Mouse (Mus musculus) G1E (cell line): Measurements from ENCODE around the gene Myo1b. TPM values are rescaled to one million over a fixed set of nuclear protein-coding genes. Genes with fewer than 3 reads are reported as not detected.

Experiments used
- ATAC-seq: 2 replicates; pipeline ENCODE4 v1.8.0; 2016; ENCODE audit warnings: mild to moderate bottlenecking; ENCODE audit not compliant: insufficient number of reproducible peaks, poor library complexity, low FRiP score, severe bottlenecking; ENCODE audit errors: extremely low read depth
- DNase-seq: peaks from one replicate; pipeline ENCODE4 v3.0.0; 2012; ENCODE audit warnings: low spot score
- H3K27me3 ChIP-seq: 2 replicates; pipeline ENCODE4 v1.6.1; 2012; ENCODE audit warnings: mild to moderate bottlenecking, low read length, inconsistent platforms; ENCODE audit not compliant: insufficient read depth
- H3K36me3 ChIP-seq: replicated peaks from 2 replicates; pipeline ENCODE3; 2012; ENCODE audit warnings: mild to moderate bottlenecking, inconsistent platforms
- H3K4me1 ChIP-seq: 2 replicates; pipeline ENCODE4 v1.6.1; 2012; ENCODE audit warnings: low read depth, low read length, inconsistent platforms, mixed read lengths; ENCODE audit not compliant: insufficient read depth
- H3K4me3 ChIP-seq: 2 replicates; pipeline ENCODE4 v1.5.1; 2012; ENCODE audit warnings: low read depth, mild to moderate bottlenecking, inconsistent platforms, low read length, moderate library complexity, mixed read lengths
- H3K9me3 ChIP-seq: replicated peaks from 2 replicates; pipeline ENCODE4 v1.6.1; 2012; ENCODE audit warnings: inconsistent platforms
- CTCF ChIP-seq: IDR thresholded peaks from 2 replicates; pipeline ENCODE4 v1.5.1; 2012; ENCODE audit warnings: low read depth, low read length, inconsistent platforms, mixed read lengths
- GATA1 ChIP-seq: IDR thresholded peaks from 2 replicates; pipeline ENCODE4 v1.6.1; 2012; ENCODE audit warnings: borderline replicate concordance, low read length, inconsistent platforms, mixed read lengths
- GATA2 ChIP-seq: IDR thresholded peaks from 2 replicates; pipeline ENCODE4 v1.6.1; 2012; ENCODE audit warnings: low read depth, low read length, inconsistent platforms, borderline replicate concordance
- POLR2AphosphoS5 ChIP-seq: IDR thresholded peaks from 2 replicates; pipeline ENCODE4 v1.6.1; 2012; ENCODE audit warnings: low read depth, low read length, inconsistent platforms; ENCODE audit not compliant: insufficient replicate concordance
- TAL1 ChIP-seq: conservative IDR thresholded peaks from 2 replicates; pipeline ENCODE4 v1.6.1; 2012; ENCODE audit warnings: low read depth, low read length, inconsistent platforms, mixed read lengths
- polyA plus RNA-seq: library from polyadenylated mRNA; stranded (reverse); fragments of >175 nt; gene quantifications from 2 replicates; pipeline ENCODE4 v1.2.3, GENCODE M21; 2012
- total RNA-seq, 2 experiments: library from RNA; stranded (forward) in 1 of 2; stranded (reverse) in 1 of 2; fragments of 200-1000 nt in 1 of 2; fragments of >200 nt in 1 of 2; fragmentation: Nextera tagmentation in 1 of 2; gene quantifications; 2 replicates each; pipeline ENCODE4 v1.2.3; 2014 to 2017

The Myo1b gene
- total and polyA plus RNA-seq, 3 experiments: 0.98 TPM; not detected in 2

- H3K4me1 ChIP-seq: no peaks in the 10 kb centered on the region
- H3K9me3 ChIP-seq: no peaks in the 10 kb centered on the region
- no peaks in the 10 kb centered on the region for H3K36me3 ChIP-seq
- no peak for ATAC-seq
- H3K27me3 ChIP-seq: no peaks in the 10 kb centered on the region
- TF ChIP-seq POLR2AphosphoS5 (no peak), GATA2 (no peak), TAL1 (no peak), CTCF (no peak), GATA1 (no peak)
- no peak for DNase-seq
- no peak overlapping the region for H3K4me3 ChIP-seq
Measured at GRCm38 (mm10) chr1:51821701-51822495, 94.0 kb downstream of the Myo1b start.

- Histone ChIP-seq H3K4me1 (no peaks in the 10 kb centered on the region), H3K4me3 (no peak overlapping the region), H3K9me3 (no peaks in the 10 kb centered on the region), H3K36me3 (no peaks in the 10 kb centered on the region), H3K27me3 (no peaks in the 10 kb centered on the region)
- DNase-seq (no peak), ATAC-seq (no peak)
- no peak for TF ChIP-seq GATA2
- TF ChIP-seq GATA1: no peak
Measured at GRCm38 (mm10) chr1:51820520-51820919, 95.4 kb downstream of the Myo1b start.

- Histone ChIP-seq H3K27me3 (no peaks in the 10 kb centered on the region), H3K4me1 (no peaks in the 10 kb centered on the region), H3K9me3 (no peaks in the 10 kb centered on the region), H3K36me3 (no peaks in the 10 kb centered on the region), H3K4me3 (no peak overlapping the region)
- no peak for TF ChIP-seq GATA2
- no peak for TF ChIP-seq GATA1
- no peak for TF ChIP-seq POLR2AphosphoS5
- no peak for TF ChIP-seq CTCF
- no peak for TF ChIP-seq TAL1
- DNase-seq (no peak), ATAC-seq (no peak)
Measured at GRCm38 (mm10) chr1:51820013-51820441, 95.8 kb downstream of the Myo1b start.

GRCm38 (mm10) chr1:51815636-51816035 is 100.2 kb downstream of the Myo1b start:
- Histone ChIP-seq H3K27me3 (no peaks in the 10 kb centered on the region), H3K4me3 (no peak overlapping the region), H3K9me3 (no peaks in the 10 kb centered on the region), H3K4me1 (no peaks in the 10 kb centered on the region), H3K36me3 (no peaks in the 10 kb centered on the region)
- ATAC-seq: no peak
- TF ChIP-seq POLR2AphosphoS5 (no peak), TAL1 (no peak), CTCF (no peak), GATA1 (no peak), GATA2 (no peak)
- no peak for DNase-seq

- no peak for ATAC-seq
Measured at GRCm38 (mm10) chr1:51814854-51815630, 100.8 kb downstream of the Myo1b start.

GRCm38 (mm10) chr1:51808847-51809246 is 107.0 kb downstream of the Myo1b start:
- Histone ChIP-seq H3K36me3 (no peaks in the 10 kb centered on the region), H3K9me3 (no peaks in the 10 kb centered on the region), H3K27me3 (no peaks in the 10 kb centered on the region; the same call in 1 of the 2 replicates), H3K4me3 (no peak overlapping the region), H3K4me1 (no peaks in the 10 kb centered on the region; the same call in 1 of the 2 replicates)
- ATAC-seq (no peak), DNase-seq (no peak)
- TF ChIP-seq POLR2AphosphoS5 (no peak), CTCF (no peak), GATA2 (no peak), GATA1 (no peak), TAL1 (no peak)

More at GRCm38 (mm10) chr1:51814854-51815630, 100.8 kb downstream of the Myo1b start:
- H3K9me3 ChIP-seq: no peaks in the 10 kb centered on the region
- TF ChIP-seq CTCF (no peak), GATA2 (no peak), POLR2AphosphoS5 (no peak), TAL1 (no peak), GATA1 (no peak)
- DNase-seq: no peak
- H3K36me3 ChIP-seq: no peaks in the 10 kb centered on the region
- H3K4me3 ChIP-seq: no peak overlapping the region
- H3K4me1 ChIP-seq: no peaks in the 10 kb centered on the region
- H3K27me3 ChIP-seq: no peaks in the 10 kb centered on the region
